Comparison of ENCODE assay signal across 8 mouse cellular contexts in the genomic region with DNA sequence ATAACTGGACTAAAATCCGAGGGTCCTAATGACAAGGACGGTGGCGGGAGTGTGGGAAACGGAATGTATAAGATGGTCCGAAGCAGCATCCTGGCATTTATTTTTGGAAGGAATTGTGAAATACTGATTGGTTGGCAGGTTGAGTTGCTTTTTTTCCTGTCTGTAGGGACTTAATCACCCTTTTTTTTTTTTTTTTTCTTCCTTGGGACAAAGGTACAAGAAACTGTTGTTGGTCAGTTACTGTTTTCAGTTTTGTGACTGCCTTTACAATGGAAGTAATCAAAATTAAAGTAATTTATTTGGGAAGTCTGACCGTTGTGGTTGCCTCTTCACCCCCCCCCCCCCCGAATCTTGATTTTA. TPM values are rescaled to one million over a fixed set of nuclear protein-coding genes. Genes with fewer than 3 reads are reported as not detected.
A peak's percentile ranks its signal among the peaks of the same experiment; 100 is the strongest.
DNase-seq lines count a peak whose midpoint lies in the region; ATAC-seq and TF ChIP-seq lines count a peak whose summit lies in the region.

No protein-coding gene starts in this region.

- H3K9me3 ChIP-seq in heart, embryonic 16.5 days (replicated peaks; ENCODE audit: control insufficient read depth, low read length), result no peaks in the 10 kb centered on the region
- H3K9me3 ChIP-seq in MEL (replicated peaks; ENCODE audit: insufficient read depth, low read length), result no peaks in the 10 kb centered on the region
- no peaks in the 10 kb centered on the region for H3K9me3 ChIP-seq in liver, postnatal 0 days (ENCODE audit: low read length)

- H3K27me3 ChIP-seq in heart, embryonic 16.5 days (ENCODE audit: control insufficient read depth, insufficient read depth, low read length), result peaks cover 2% of the 10 kb centered on the region; the same call in 1 of the 2 replicates
- no peaks in the 10 kb centered on the region for H3K27me3 ChIP-seq in MEL (ENCODE audit: control insufficient read depth in 1 of 2, insufficient read depth in 2 of 2, low read length in 2 of 2)
- 0 out of 2 replicates have a peak, but pooled peaks cover 3% of the 10 kb centered on the region for H3K27me3 ChIP-seq in liver, postnatal 0 days (ENCODE audit: insufficient read depth, low read length)

- no peaks in the 10 kb centered on the region for H3K36me3 ChIP-seq in heart, embryonic 16.5 days (ENCODE audit: control insufficient read depth, insufficient read depth)
- H3K36me3 ChIP-seq in MEL (ENCODE audit: control insufficient read depth in 1 of 2, insufficient read depth in 2 of 2, low read length in 2 of 2), result peaks cover 0 to 12% of the 10 kb centered on the region in 2 experiments; a peak in 2 of 4 replicates
- no peaks in the 10 kb centered on the region for H3K36me3 ChIP-seq in liver, postnatal 0 days (replicated peaks; ENCODE audit: insufficient read depth, low read length)

- H3K79me2 ChIP-seq in MEL (ENCODE audit: control insufficient read depth, insufficient read depth, low read length, poor library complexity), result peaks cover 24% of the 10 kb centered on the region

- H3K9ac ChIP-seq in heart, embryonic 16.5 days (ENCODE audit: low read length), result peak overlapping the region; percentile 84
- H3K9ac ChIP-seq in MEL (ENCODE audit: control insufficient read depth, low read depth, low read length, poor library complexity, severe bottlenecking), result peak overlapping the region; percentile 93
- peak overlapping the region; percentile 97 for H3K9ac ChIP-seq in liver, postnatal 0 days (replicated peaks)

- DNase-seq in heart, adult 8-10 months (ENCODE audit: low spot score), result no peak
- no peak for DNase-seq in MEL (ENCODE audit: low read depth, low spot score)
- DNase-seq in gonadal fat pad, adult 2 months (ENCODE audit: low read depth), result peak; percentile 5
- DNase-seq in liver, postnatal 0 days, result no peak
- DNase-seq in retina, postnatal 1 day, result no peak
- no peak for DNase-seq in adrenal gland, adult 18-20 months (ENCODE audit: low spot score in 2 of 2)
- no peak for DNase-seq in urinary bladder, adult 2 months (ENCODE audit: low spot score)

- no peak for TF ChIP-seq CTCF in MEL (IDR thresholded peaks at IDR 0.05 in 2 of 3, conservative IDR thresholded peaks at IDR 0.05 in 1 of 3; ENCODE audit: control insufficient read depth in 1 of 3, insufficient read depth in 1 of 3, low read depth in 2 of 3, low read length in 3 of 3, poor library complexity in 1 of 3, severe bottlenecking in 1 of 3)
- TF ChIP-seq CTCF in liver, postnatal 0 days (IDR thresholded peaks at IDR 0.05; ENCODE audit: low read depth), result no peak

- no peak for TF ChIP-seq POLR2A in MEL (IDR thresholded peaks at IDR 0.05; ENCODE audit: control insufficient read depth in 1 of 2, insufficient read depth in 1 of 2, low read depth in 1 of 2, low read length in 2 of 2, poor library complexity in 1 of 2)

- H3K4me2 ChIP-seq in heart, embryonic 16.5 days (ENCODE audit: low read depth, low read length), result peak overlapping the region; percentile 95
- H3K4me2 ChIP-seq in liver, postnatal 0 days (ENCODE audit: low read depth, low read length), result peak overlapping the region; percentile 96

- H3K4me1 ChIP-seq in heart, embryonic 16.5 days (ENCODE audit: control insufficient read depth, insufficient read depth, low read length), result peaks cover 7% of the 10 kb centered on the region
- peaks cover 0 to 11% of the 10 kb centered on the region in 2 experiments for H3K4me1 ChIP-seq in MEL (ENCODE audit: control insufficient read depth in 1 of 2, insufficient read depth in 2 of 2, low read length in 2 of 2)
- H3K4me1 ChIP-seq in liver, postnatal 0 days (ENCODE audit: insufficient read depth), result peaks cover 19% of the 10 kb centered on the region

- H3K4me3 ChIP-seq in heart, embryonic 16.5 days (ENCODE audit: low read length), result peak overlapping the region; percentile 74
- H3K4me3 ChIP-seq in MEL (ENCODE audit: control insufficient read depth in 1 of 2, insufficient read depth in 1 of 2, low read depth in 2 of 2, low read length in 2 of 2), result peak overlapping the region; percentile 82 to 97
- peak overlapping the region; percentile 92 for H3K4me3 ChIP-seq in liver, postnatal 0 days (ENCODE audit: low read depth, low read length)

- no peak for TF ChIP-seq EP300 in MEL (IDR thresholded peaks at IDR 0.05; ENCODE audit: low read depth in 1 of 2, low read length in 2 of 2)
- TF ChIP-seq EP300 in liver, postnatal 0 days (IDR thresholded peaks at IDR 0.05; ENCODE audit: low read depth), result no peak

- ATAC-seq in heart, embryonic 16.5 days (replicated peaks; ENCODE audit: extremely low read depth, insufficient read depth, low FRiP score), result no peak
- no peak for ATAC-seq in liver, postnatal 0 days

- under 1% methylated on average over 7 of the region's 7 CpGs for WGBS in heart, embryonic 16.5 days
- WGBS in liver, postnatal 0 days (ENCODE audit: insufficient replicate concordance), result 0% methylated on average over 7 of the region's 7 CpGs

- peak overlapping the region; percentile 91; the same call in 1 of the 2 replicates for H3K27ac ChIP-seq in heart, embryonic 16.5 days (ENCODE audit: low read length)
- H3K27ac ChIP-seq in MEL (ENCODE audit: control insufficient read depth, low read depth, low read length), result peak overlapping the region; percentile 77
- H3K27ac ChIP-seq in liver, postnatal 0 days (ENCODE audit: low read depth), result peak overlapping the region; percentile 98

- no peak for TF ChIP-seq RAD21 in MEL (IDR thresholded peaks at IDR 0.05; ENCODE audit: low read depth, low read length)

TF ChIP-seq in MEL, 35 proteins besides CTCF, POLR2A, EP300 and RAD21:
- TF ChIP-seq CHD1 (IDR thresholded peaks at IDR 0.05; ENCODE audit: low read depth, low read length) (no peak), MYB (IDR thresholded peaks at IDR 0.05; ENCODE audit: low read depth, low read length) (no peak), MYC (IDR thresholded peaks at IDR 0.05; ENCODE audit: low read depth, low read length) (no peak), TBP (IDR thresholded peaks at IDR 0.05; ENCODE audit: low read depth, low read length) (no peak), ZNF384 (IDR thresholded peaks at IDR 0.05; ENCODE audit: low read depth, low read length) (peak; percentile 85)

RNA-seq across cellular contexts. Expression of a gene that starts 1.2 kb away (rescaled TPM):
- 0.68 and 0.80 TPM in 2 replicates for polyA plus RNA-seq in heart, embryonic 16.5 days (2015; fragmentation: Nextera tagmentation; extraction: Ambion mirVana)
- total RNA-seq in heart, adult 8-10 months (2022), result 10 to 100 TPM in 3 of 4 experiments, 1 to 10 TPM in 1; 9.2 to 22.1 (median 14.6) TPM
- 4.0 and 5.1 TPM in 2 replicates for total RNA-seq in MEL (2012; rRNA removed)
- 1 to 10 TPM in 1 of 2 experiments, not detected in 1; 8.7 TPM for polyA plus RNA-seq in MEL (2012; ENCODE audit: insufficient read depth in 1 of 2, insufficient read length in 2 of 2, low read depth in 1 of 2, low replicate concordance in 2 of 2, missing spikeins in 1 of 2)
- 4.2 and 5.0 TPM in 2 replicates for polyA plus RNA-seq in gonadal fat pad, adult 2 months (2012; rRNA removed)
- polyA plus RNA-seq in liver, postnatal 0 days (2015; fragmentation: Nextera tagmentation; extraction: Ambion mirVana), result 4.7 and 5.0 TPM in 2 replicates
- total RNA-seq in adrenal gland, adult 18-20 months (2021), result 1 to 10 TPM; 6.1 to 7.9 TPM
- 2.7 and 3.3 TPM in 2 replicates for polyA plus RNA-seq in urinary bladder, adult 2 months (2012; rRNA removed)
